Mouse (Mus musculus): ENCODE data around the gene Acot7. TPM values are rescaled to one million over a fixed set of nuclear protein-coding genes. Genes with fewer than 3 reads are reported as not detected.

The Acot7 gene
- polyA plus RNA-seq, 1 experiment, result 118 TPM

- 64% methylated on average over 9 of the region's 9 CpGs for WGBS
- no peak for DNase-seq
- Histone ChIP-seq H3K4me3 (replicated peaks; ENCODE audit: extremely low read depth, low read depth, low read length) (no peak overlapping the region), H3K4me1 (ENCODE audit: control insufficient read depth, insufficient read depth, low read length) (peaks cover 4% of the 10 kb centered on the region; the same call in 1 of the 2 replicates)
- TF ChIP-seq POLR2A (IDR thresholded peaks at IDR 0.05; ENCODE audit: borderline replicate concordance, extremely low read depth, low read depth, low read length), result no peak
- TF ChIP-seq CTCF (IDR thresholded peaks at IDR 0.05; ENCODE audit: insufficient read depth, low read length), result no peak
Measured at GRCm38 (mm10) chr4:152263089-152263488, 85.2 kb downstream of the Acot7 start.

- DNase-seq, result no peak
- H3K4me1 ChIP-seq (ENCODE audit: control insufficient read depth, insufficient read depth, low read length), result peaks cover 4% of the 10 kb centered on the region; the same call in 1 of the 2 replicates
- WGBS, result 55% methylated on average over 10 of the region's 10 CpGs
- no peak overlapping the region for H3K4me3 ChIP-seq (replicated peaks; ENCODE audit: extremely low read depth, low read depth, low read length)
- TF ChIP-seq CTCF (IDR thresholded peaks at IDR 0.05; ENCODE audit: insufficient read depth, low read length) (no peak), POLR2A (IDR thresholded peaks at IDR 0.05; ENCODE audit: borderline replicate concordance, extremely low read depth, low read depth, low read length) (no peak)
Measured at GRCm38 (mm10) chr4:152263512-152264176, 85.7 kb downstream of the Acot7 start.

GRCm38 (mm10) chr4:152264177-152264530 is 86.2 kb downstream of the Acot7 start:
- 51% methylated on average over 4 of the region's 4 CpGs for WGBS
- H3K4me3 ChIP-seq (replicated peaks; ENCODE audit: extremely low read depth, low read depth, low read length), result no peak overlapping the region
- H3K4me1 ChIP-seq (ENCODE audit: control insufficient read depth, insufficient read depth, low read length), result peaks cover 4% of the 10 kb centered on the region; the same call in 1 of the 2 replicates
- TF ChIP-seq POLR2A (IDR thresholded peaks at IDR 0.05; ENCODE audit: borderline replicate concordance, extremely low read depth, low read depth, low read length) (no peak), CTCF (IDR thresholded peaks at IDR 0.05; ENCODE audit: insufficient read depth, low read length) (no peak)
- no peak for DNase-seq

GRCm38 (mm10) chr4:152264867-152265568 is 87.1 kb downstream of the Acot7 start:
- Histone ChIP-seq H3K4me3 (replicated peaks; ENCODE audit: extremely low read depth, low read depth, low read length) (no peak overlapping the region), H3K4me1 (ENCODE audit: control insufficient read depth, insufficient read depth, low read length) (peaks cover 4% of the 10 kb centered on the region; the same call in 1 of the 2 replicates)
- no peak for DNase-seq
- WGBS, result 92% methylated on average over 9 of the region's 9 CpGs
- no peak for TF ChIP-seq POLR2A (IDR thresholded peaks at IDR 0.05; ENCODE audit: borderline replicate concordance, extremely low read depth, low read depth, low read length)
- 0 out of 2 replicates have a peak, but pooled peaks have one; percentile 16 for TF ChIP-seq CTCF (IDR thresholded peaks at IDR 0.05; ENCODE audit: insufficient read depth, low read length)

- no peak for DNase-seq
- no peak for TF ChIP-seq POLR2A (IDR thresholded peaks at IDR 0.05; ENCODE audit: borderline replicate concordance, extremely low read depth, low read depth, low read length)
- TF ChIP-seq CTCF (IDR thresholded peaks at IDR 0.05; ENCODE audit: insufficient read depth, low read length), result no peak
- Histone ChIP-seq H3K4me1 (ENCODE audit: control insufficient read depth, insufficient read depth, low read length) (peaks cover 4% of the 10 kb centered on the region; the same call in 1 of the 2 replicates), H3K4me3 (replicated peaks; ENCODE audit: extremely low read depth, low read depth, low read length) (no peak overlapping the region)
- WGBS, result 65% methylated on average over 5 of the region's 5 CpGs
Measured at GRCm38 (mm10) chr4:152265791-152266190, 87.9 kb downstream of the Acot7 start.

GRCm38 (mm10) chr4:152266236-152266895 is 88.4 kb downstream of the Acot7 start:
- H3K4me1 ChIP-seq (ENCODE audit: control insufficient read depth, insufficient read depth, low read length), result peaks cover 4% of the 10 kb centered on the region; the same call in 1 of the 2 replicates
- H3K4me3 ChIP-seq (replicated peaks; ENCODE audit: extremely low read depth, low read depth, low read length), result no peak overlapping the region
- no peak for DNase-seq
- WGBS, result 50% methylated on average over 10 of the region's 10 CpGs
- TF ChIP-seq POLR2A (IDR thresholded peaks at IDR 0.05; ENCODE audit: borderline replicate concordance, extremely low read depth, low read depth, low read length), result no peak
- TF ChIP-seq CTCF (IDR thresholded peaks at IDR 0.05; ENCODE audit: insufficient read depth, low read length), result no peak

GRCm38 (mm10) chr4:152267748-152268369 is 89.9 kb downstream of the Acot7 start:
- Histone ChIP-seq H3K4me1 (ENCODE audit: control insufficient read depth, insufficient read depth, low read length) (peaks cover 4% of the 10 kb centered on the region; the same call in 1 of the 2 replicates), H3K4me3 (replicated peaks; ENCODE audit: extremely low read depth, low read depth, low read length) (no peak overlapping the region)
- 54% methylated on average over 13 of the region's 13 CpGs for WGBS
- TF ChIP-seq CTCF (IDR thresholded peaks at IDR 0.05; ENCODE audit: insufficient read depth, low read length) (no peak), POLR2A (IDR thresholded peaks at IDR 0.05; ENCODE audit: borderline replicate concordance, extremely low read depth, low read depth, low read length) (no peak)
- DNase-seq, result peak; percentile 23

GRCm38 (mm10) chr4:152269967-152270366 is 92.0 kb downstream of the Acot7 start:
- H3K4me3 ChIP-seq (replicated peaks; ENCODE audit: extremely low read depth, low read depth, low read length), result no peak overlapping the region
- H3K4me1 ChIP-seq (ENCODE audit: control insufficient read depth, insufficient read depth, low read length), result no peaks in the 10 kb centered on the region
- no peak for TF ChIP-seq CTCF (IDR thresholded peaks at IDR 0.05; ENCODE audit: insufficient read depth, low read length)
- TF ChIP-seq POLR2A (IDR thresholded peaks at IDR 0.05; ENCODE audit: borderline replicate concordance, extremely low read depth, low read depth, low read length), result no peak
- DNase-seq, result no peak
- 94% methylated on average over 13 of the region's 13 CpGs for WGBS

GRCm38 (mm10) chr4:152270599-152270998 is 92.7 kb downstream of the Acot7 start:
- 89% methylated on average over 9 of the region's 9 CpGs for WGBS
- H3K4me1 ChIP-seq (ENCODE audit: control insufficient read depth, insufficient read depth, low read length), result no peaks in the 10 kb centered on the region
- TF ChIP-seq CTCF (IDR thresholded peaks at IDR 0.05; ENCODE audit: insufficient read depth, low read length) (no peak), POLR2A (IDR thresholded peaks at IDR 0.05; ENCODE audit: borderline replicate concordance, extremely low read depth, low read depth, low read length) (no peak)
- no peak overlapping the region for H3K4me3 ChIP-seq (replicated peaks; ENCODE audit: extremely low read depth, low read depth, low read length)
- DNase-seq, result no peak

Measured in lung, adult 2 months (tissue).